ENCODE assay signal across 15 mouse cellular contexts in the genomic region with DNA sequence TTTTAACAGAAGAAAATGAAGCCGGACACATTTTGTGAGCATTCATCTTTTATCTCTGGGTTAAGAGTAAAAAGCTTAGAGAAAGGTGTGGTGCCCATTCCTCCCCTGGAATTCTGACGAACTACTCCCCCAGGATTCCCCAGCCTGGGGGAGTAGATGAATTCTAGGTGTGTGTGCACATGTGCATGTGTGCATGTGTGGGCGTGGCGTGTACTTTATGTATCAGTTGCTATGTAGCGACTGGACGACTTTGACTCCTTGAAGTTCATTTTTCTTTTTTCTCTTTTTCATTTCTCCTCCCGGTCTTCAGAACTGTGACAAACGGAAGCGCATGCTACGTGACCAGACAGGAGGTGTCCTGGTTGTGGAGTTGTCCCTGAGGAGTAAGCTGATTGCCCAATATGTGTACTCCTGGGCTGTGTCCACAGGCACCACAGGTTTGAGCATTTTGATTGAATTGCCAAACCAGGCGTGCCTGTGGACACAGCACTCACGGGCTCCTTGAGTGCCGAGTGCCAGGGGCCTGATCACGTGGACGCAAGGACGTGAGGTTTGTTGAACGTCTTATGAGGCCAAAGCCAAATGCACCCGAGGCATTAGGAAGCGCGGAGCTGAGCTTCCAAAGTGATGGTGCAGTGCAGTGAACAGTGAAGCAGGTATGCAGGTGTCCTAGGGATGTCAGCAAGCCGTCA. TPM values are rescaled to one million over a fixed set of nuclear protein-coding genes. Genes with fewer than 3 reads are reported as not detected.
DNase-seq lines count a peak whose midpoint lies in the region; ATAC-seq and TF ChIP-seq lines count a peak whose summit lies in the region.
"Had no signal": no experiment of that assay in that cellular context is flagged by ENCODE, and none has a peak within 500 bp of the region (broad histone marks: within the 10 kb centered on the region; RNA-seq: fewer than 3 reads in every experiment).

No protein-coding gene starts in this region.

- WGBS in forebrain, embryonic 11.5 days, result 90% methylated on average over 21 of the region's 21 CpGs
- WGBS in forebrain, embryonic 16.5 days, result 89% methylated on average over 21 of the region's 21 CpGs
- 59% methylated on average over 21 of the region's 21 CpGs for WGBS in lung, embryonic 14.5 days
- WGBS in heart, embryonic 12.5 days, result 84% methylated on average over 21 of the region's 21 CpGs

- H3K9me3 ChIP-seq in forebrain, embryonic 11.5 days (ENCODE audit: control insufficient read depth, low read length), result no peaks in the 10 kb centered on the region
- no peaks in the 10 kb centered on the region for H3K9me3 ChIP-seq in forebrain, embryonic 16.5 days (ENCODE audit: control insufficient read depth, low read length)
- no peaks in the 10 kb centered on the region for H3K9me3 ChIP-seq in lung, embryonic 14.5 days (ENCODE audit: low read depth, low read length)
- H3K9me3 ChIP-seq in heart, embryonic 12.5 days (replicated peaks), result no peaks in the 10 kb centered on the region
- H3K9me3 ChIP-seq: embryonic facial prominence, embryonic 15.5 days had no signal

- no peak overlapping the region for H3K9ac ChIP-seq in forebrain, embryonic 11.5 days (ENCODE audit: low read length)
- H3K9ac ChIP-seq in forebrain, embryonic 16.5 days (replicated peaks; ENCODE audit: low read depth, low read length), result no peak overlapping the region
- no peak overlapping the region for H3K9ac ChIP-seq in lung, embryonic 14.5 days
- H3K9ac ChIP-seq in heart, embryonic 12.5 days, result no peak overlapping the region
- H3K9ac ChIP-seq: embryonic facial prominence, embryonic 15.5 days had no signal

- TF ChIP-seq CTCF in lung, embryonic 14.5 days (IDR thresholded peaks at IDR 0.05; ENCODE audit: low read depth), result no peak
- TF ChIP-seq CTCF in layer of hippocampus, adult 2 months (conservative IDR thresholded peaks at IDR 0.05), result no peak

- no peak for ATAC-seq in forebrain, embryonic 11.5 days (replicated peaks; ENCODE audit: low FRiP score)
- no peak for ATAC-seq in forebrain, embryonic 16.5 days
- ATAC-seq in lung, embryonic 14.5 days (ENCODE audit: insufficient read depth), result peak; percentile 38; the same call in 1 of the 2 replicates
- no peak for ATAC-seq in heart, embryonic 12.5 days (ENCODE audit: insufficient number of reproducible peaks, low FRiP score)

- DNase-seq in forebrain, embryonic 11.5 days (ENCODE audit: low spot score), result peak; percentile 29
- DNase-seq in urinary bladder, postnatal 14 days (ENCODE audit: low spot score), result peak; percentile 54
- DNase-seq in urinary bladder, adult 2 months (ENCODE audit: low spot score), result no peak
- peak; percentile 69 for DNase-seq in lung, embryonic 14.5 days
- no peak for DNase-seq in layer of hippocampus, adult 2 months (ENCODE audit: low spot score in 2 of 2)
- DNase-seq in right cerebral cortex, adult 18-20 months, result no peak
- DNase-seq: B cell, adult 2 months; cerebellum, adult 2 months; heart, postnatal 4 days had no signal

- no peak overlapping the region for H3K27ac ChIP-seq in forebrain, embryonic 11.5 days (ENCODE audit: low read depth, low read length)
- H3K27ac ChIP-seq in forebrain, embryonic 16.5 days (ENCODE audit: low read length), result no peak overlapping the region
- H3K27ac ChIP-seq in lung, embryonic 14.5 days (ENCODE audit: low read depth), result peak overlapping the region; percentile 80
- H3K27ac ChIP-seq in layer of hippocampus, adult 2 months, result no peak overlapping the region
- H3K27ac ChIP-seq in heart, embryonic 12.5 days (ENCODE audit: poor library complexity, severe bottlenecking), result no peak overlapping the region
- H3K27ac ChIP-seq: embryonic facial prominence, embryonic 15.5 days; kidney, postnatal 0 days had no signal

- H3K27me3 ChIP-seq in forebrain, embryonic 11.5 days (ENCODE audit: control insufficient read depth, insufficient read depth, low read length), result no peaks in the 10 kb centered on the region
- no peaks in the 10 kb centered on the region for H3K27me3 ChIP-seq in forebrain, embryonic 16.5 days (replicated peaks; ENCODE audit: control insufficient read depth, insufficient read depth, low read length)
- H3K27me3 ChIP-seq in lung, embryonic 14.5 days (ENCODE audit: insufficient read depth, low read length), result no peaks in the 10 kb centered on the region
- no peaks in the 10 kb centered on the region for H3K27me3 ChIP-seq in heart, embryonic 12.5 days (replicated peaks)
- H3K27me3 ChIP-seq: embryonic facial prominence, embryonic 15.5 days had no signal

- no peak overlapping the region for H3K4me3 ChIP-seq in forebrain, embryonic 11.5 days (ENCODE audit: low read depth, low read length)
- no peak overlapping the region for H3K4me3 ChIP-seq in forebrain, embryonic 16.5 days (replicated peaks; ENCODE audit: low read length)
- no peak overlapping the region for H3K4me3 ChIP-seq in lung, embryonic 14.5 days (ENCODE audit: low read depth, low read length)
- no peak overlapping the region for H3K4me3 ChIP-seq in layer of hippocampus, adult 2 months
- no peak overlapping the region for H3K4me3 ChIP-seq in heart, embryonic 12.5 days
- H3K4me3 ChIP-seq: embryonic facial prominence, embryonic 15.5 days had no signal

- no peaks in the 10 kb centered on the region for H3K4me1 ChIP-seq in forebrain, embryonic 11.5 days (replicated peaks; ENCODE audit: control insufficient read depth, insufficient read depth, low read length)
- H3K4me1 ChIP-seq in forebrain, embryonic 16.5 days (replicated peaks; ENCODE audit: control insufficient read depth, insufficient read depth, low read length), result no peaks in the 10 kb centered on the region
- peaks cover 33% of the 10 kb centered on the region for H3K4me1 ChIP-seq in lung, embryonic 14.5 days (ENCODE audit: insufficient read depth)
- peaks cover 8% of the 10 kb centered on the region; the same call in 1 of the 2 replicates for H3K4me1 ChIP-seq in heart, embryonic 12.5 days (replicated peaks)

- H3K4me2 ChIP-seq in forebrain, embryonic 11.5 days (ENCODE audit: low read depth, low read length, severe bottlenecking), result no peak overlapping the region
- H3K4me2 ChIP-seq in forebrain, embryonic 16.5 days (ENCODE audit: low read length), result no peak overlapping the region
- H3K4me2 ChIP-seq in lung, embryonic 14.5 days, result peak overlapping the region; percentile 13; the same call in 1 of the 2 replicates
- H3K4me2 ChIP-seq in heart, embryonic 12.5 days, result no peak overlapping the region
- H3K4me2 ChIP-seq: embryonic facial prominence, embryonic 15.5 days had no signal

- no peaks in the 10 kb centered on the region for H3K36me3 ChIP-seq in forebrain, embryonic 11.5 days (ENCODE audit: control insufficient read depth, insufficient read depth, low read length)
- no peaks in the 10 kb centered on the region for H3K36me3 ChIP-seq in forebrain, embryonic 16.5 days (ENCODE audit: control insufficient read depth, insufficient read depth)
- no peaks in the 10 kb centered on the region for H3K36me3 ChIP-seq in lung, embryonic 14.5 days (ENCODE audit: insufficient read depth)
- H3K36me3 ChIP-seq in heart, embryonic 12.5 days, result no peaks in the 10 kb centered on the region
- H3K36me3 ChIP-seq: embryonic facial prominence, embryonic 15.5 days had no signal

RNA-seq across cellular contexts. Expression of a gene that starts 11.9 kb away (rescaled TPM):
- not detected in 2 replicates for polyA plus RNA-seq in forebrain, embryonic 11.5 days (2014; fragmentation: Nextera tagmentation; extraction: Ambion mirVana)
- polyA plus RNA-seq in forebrain, embryonic 16.5 days (2015; fragmentation: Nextera tagmentation; extraction: Ambion mirVana), result not detected in 2 replicates
- polyA plus RNA-seq in urinary bladder, adult 2 months (2012; rRNA removed), result 0.29 and 0.50 TPM in 2 replicates
- not detected in 2 replicates for polyA plus RNA-seq in lung, embryonic 14.5 days (2014; fragmentation: Nextera tagmentation; extraction: Ambion mirVana)
- under 1 TPM in 1 of 2 experiments, not detected in 1; 0.15 TPM for total RNA-seq in layer of hippocampus, adult 2 months (2021)
- not detected in 2 replicates for polyA plus RNA-seq in heart, embryonic 12.5 days (2016; fragmentation: Nextera tagmentation; extraction: Ambion mirVana)
- total RNA-seq: megakaryocyte, adult 5-6 weeks had no signal
- polyA plus RNA-seq: neural tube, embryonic 11.5 days had no signal

RNA-seq across cellular contexts. Expression of a gene that starts 48.6 kb away (rescaled TPM):
- polyA plus RNA-seq in forebrain, embryonic 11.5 days (2014; fragmentation: Nextera tagmentation; extraction: Ambion mirVana), result not detected in 2 replicates
- polyA plus RNA-seq in forebrain, embryonic 16.5 days (2015; fragmentation: Nextera tagmentation; extraction: Ambion mirVana), result not detected in 2 replicates
- polyA plus RNA-seq in urinary bladder, adult 2 months (2012; rRNA removed), result 0.14 and 0.22 TPM in 2 replicates
- not detected in 2 replicates for polyA plus RNA-seq in lung, embryonic 14.5 days (2014; fragmentation: Nextera tagmentation; extraction: Ambion mirVana)
- 1 to 10 TPM in 1 of 2 experiments, under 1 TPM in 1; 0.69 to 1.0 TPM for total RNA-seq in layer of hippocampus, adult 2 months (2021)
- 0.04 TPM in 1 of 2 replicates, not detected in the other for polyA plus RNA-seq in heart, embryonic 12.5 days (2016; fragmentation: Nextera tagmentation; extraction: Ambion mirVana)
- total RNA-seq: heart, postnatal 4 days; megakaryocyte, adult 5-6 weeks had no signal
- polyA plus RNA-seq: neural tube, embryonic 11.5 days had no signal

RNA-seq across cellular contexts. Expression of a gene that starts 59.3 kb away (rescaled TPM):
- 19.7 and 20.9 TPM in 2 replicates for polyA plus RNA-seq in forebrain, embryonic 11.5 days (2014; fragmentation: Nextera tagmentation; extraction: Ambion mirVana)
- polyA plus RNA-seq in forebrain, embryonic 16.5 days (2015; fragmentation: Nextera tagmentation; extraction: Ambion mirVana), result 13.4 and 15.8 TPM in 2 replicates
- polyA plus RNA-seq in urinary bladder, adult 2 months (2012; rRNA removed), result 47.9 and 50.6 TPM in 2 replicates
- 60.1 and 69.3 TPM in 2 replicates for polyA plus RNA-seq in lung, embryonic 14.5 days (2014; fragmentation: Nextera tagmentation; extraction: Ambion mirVana)
- total RNA-seq in layer of hippocampus, adult 2 months (2021), result 10 to 100 TPM; 33.6 to 42.2 TPM
- polyA plus RNA-seq in heart, embryonic 12.5 days (2016; fragmentation: Nextera tagmentation; extraction: Ambion mirVana), result 40.7 and 44.0 TPM in 2 replicates

Comparison
In these comparisons a context has a peak if more than half of its experiments do, and no peak if none do; other contexts are left out.
1. DNase-seq: peak in forebrain, embryonic 11.5 days (single experiment), urinary bladder, postnatal 14 days (single experiment) and lung, embryonic 14.5 days (single experiment); none in urinary bladder, adult 2 months (single experiment), layer of hippocampus, adult 2 months (0 of 2) and right cerebral cortex, adult 18-20 months (single experiment).